Mouse (Mus musculus): ENCODE measurements around the gene Rcl1.

Rcl1 gene

GRCm38 (mm10) chr19:29112662-29113061, 11.5 kb downstream of the Rcl1 start:
- in situ Hi-C loops (cut with MboI, MseI), result no loop called here

DNA sequence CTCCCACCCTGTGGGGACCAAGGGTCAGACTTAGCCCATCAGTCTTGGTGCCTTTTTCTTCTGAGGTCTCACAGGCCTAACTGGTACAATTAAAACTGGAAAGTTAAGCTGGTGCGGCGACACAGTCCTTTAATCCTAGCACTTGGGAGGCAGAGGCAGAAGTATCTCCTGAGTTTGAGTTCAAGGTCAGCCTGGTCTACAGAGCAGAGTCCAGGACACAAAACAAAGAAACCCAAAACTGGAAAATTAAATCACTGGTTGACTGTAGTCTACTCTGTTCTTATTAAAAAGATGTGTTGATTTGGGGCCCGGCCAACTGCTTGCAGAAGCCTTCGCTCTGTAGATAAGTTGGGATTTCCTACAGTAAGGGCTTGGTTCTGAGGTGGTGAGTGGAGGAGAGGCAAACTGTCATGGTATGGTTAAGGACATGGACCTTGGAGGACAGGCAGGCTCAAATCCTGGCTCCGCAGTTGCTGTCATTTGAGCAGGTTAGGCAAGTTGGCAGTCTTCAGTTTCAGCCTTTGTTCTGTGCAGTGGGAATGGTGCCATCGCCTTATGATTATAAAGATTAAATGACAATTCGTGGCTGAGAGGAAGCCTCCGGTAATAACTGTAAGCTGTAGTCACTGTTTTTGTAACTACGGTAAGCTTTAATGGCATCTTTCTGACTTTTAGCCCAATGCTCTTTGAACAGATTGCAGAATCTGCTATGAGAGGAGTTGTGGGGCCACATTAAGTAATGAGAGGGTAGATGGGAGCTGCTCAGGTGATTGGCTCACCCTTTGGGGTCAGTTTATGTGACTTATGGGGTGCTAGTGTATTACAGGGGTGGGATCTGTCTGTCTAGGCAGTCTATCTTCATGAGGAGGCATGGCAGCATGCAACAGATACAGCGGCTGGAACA, 12.8 kb downstream of the Rcl1 start:
- in situ Hi-C loops (cut with MboI, MseI), result no loop called here

DNA sequence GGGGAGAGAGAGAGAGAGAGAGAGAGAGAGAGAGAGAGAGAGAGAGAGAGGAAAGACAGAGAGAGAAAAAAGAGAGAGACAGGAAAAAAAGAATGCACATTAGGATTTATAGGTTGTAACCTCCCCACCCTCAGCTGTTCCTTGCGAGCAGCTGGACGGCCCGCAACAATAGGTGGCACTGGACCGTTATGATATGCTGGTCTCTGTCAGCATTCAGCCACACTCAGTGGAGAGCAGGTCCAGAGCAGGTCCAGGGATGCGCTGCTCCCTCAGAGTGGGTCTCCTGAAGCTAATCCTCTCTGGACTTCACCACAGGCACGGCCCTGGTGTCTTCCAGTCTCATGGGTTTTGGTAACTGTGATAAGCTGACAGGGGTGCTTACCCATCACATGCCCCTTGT, 15.6 kb downstream of the Rcl1 start:
- in situ Hi-C loops (cut with MboI, MseI), result no loop called here

DNA sequence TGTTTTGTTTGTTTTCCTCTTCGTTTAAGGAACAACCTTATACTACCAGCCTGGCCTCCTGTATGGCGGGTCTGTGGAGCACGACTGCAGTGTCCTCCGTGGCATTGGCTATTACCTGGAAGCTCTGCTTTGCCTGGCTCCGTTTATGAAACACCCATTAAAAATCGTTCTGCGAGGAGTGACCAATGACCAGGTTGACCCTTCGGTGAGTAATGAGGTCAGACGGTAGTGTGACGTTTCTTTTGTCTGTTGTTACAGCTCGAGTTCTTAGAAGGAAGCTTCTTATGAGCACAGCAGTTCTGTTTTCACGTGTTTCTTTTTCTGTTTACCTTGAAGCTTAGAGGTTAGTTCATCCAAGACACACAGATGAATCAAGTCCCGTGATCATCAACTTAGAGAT, 17.0 kb downstream of the Rcl1 start:
- in situ Hi-C loops (cut with MboI, MseI), result no loop called here

- in situ Hi-C loops (cut with MboI, MseI), result no loop called here
Observed at GRCm38 (mm10) chr19:29120311-29120710, 19.1 kb downstream of the Rcl1 start.

DNA sequence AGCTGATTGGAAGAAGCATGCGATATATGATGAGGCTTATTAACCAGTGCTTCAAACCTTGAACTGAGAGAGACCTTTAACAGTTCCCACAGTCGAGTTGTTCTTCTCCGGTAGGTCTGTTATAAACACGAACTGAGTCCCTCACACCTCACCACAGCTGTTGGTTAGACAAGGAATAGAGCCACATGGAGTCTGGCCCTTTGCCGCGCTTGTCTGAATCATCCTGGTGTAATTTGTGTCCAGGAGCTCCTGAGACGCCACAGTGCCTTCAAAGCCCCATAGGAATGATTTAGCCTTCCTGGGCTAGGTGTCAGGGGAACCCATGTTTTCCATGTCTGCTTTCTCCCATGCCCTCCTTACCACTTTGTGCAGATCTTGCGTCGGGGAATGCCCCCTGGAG, 20.2 kb downstream of the Rcl1 start:
- in situ Hi-C loops (cut with MboI, MseI), result no loop called here

DNA sequence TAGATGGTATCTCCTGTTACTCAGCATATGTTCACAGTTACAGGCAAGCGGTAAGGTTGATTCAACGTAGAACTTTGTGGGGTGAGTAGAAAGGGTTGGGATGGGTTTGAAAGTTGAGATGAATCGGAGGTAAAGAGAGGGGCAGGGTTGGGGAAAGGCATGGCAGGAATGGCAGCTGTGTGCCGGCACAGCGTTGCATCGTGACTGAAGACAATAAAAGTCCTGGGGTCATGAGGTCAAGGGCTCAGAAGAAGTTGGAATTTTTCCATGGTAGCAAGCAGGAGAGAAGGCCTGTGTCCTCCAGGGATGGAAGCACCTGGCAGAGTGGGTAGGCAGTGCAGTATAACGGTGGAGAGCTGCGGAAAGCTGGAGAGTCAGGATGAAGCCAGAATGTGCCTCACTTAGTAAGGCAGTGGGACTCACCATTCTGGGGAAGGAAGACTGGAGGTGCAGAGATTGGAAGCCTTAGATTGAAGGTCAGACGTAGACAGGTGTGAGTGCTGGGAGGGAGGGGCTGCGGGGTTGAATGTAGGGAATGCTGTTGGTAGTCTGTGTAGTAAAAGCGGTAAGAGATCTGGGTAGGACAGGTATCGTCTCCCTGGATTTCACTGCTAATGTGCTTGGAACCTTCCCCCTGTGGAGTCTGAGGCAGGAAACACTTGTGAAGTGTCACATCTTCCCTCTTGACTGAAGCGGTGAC, 23.9 kb downstream of the Rcl1 start:
- in situ Hi-C loops (cut with MboI, MseI), result no loop called here

DNA sequence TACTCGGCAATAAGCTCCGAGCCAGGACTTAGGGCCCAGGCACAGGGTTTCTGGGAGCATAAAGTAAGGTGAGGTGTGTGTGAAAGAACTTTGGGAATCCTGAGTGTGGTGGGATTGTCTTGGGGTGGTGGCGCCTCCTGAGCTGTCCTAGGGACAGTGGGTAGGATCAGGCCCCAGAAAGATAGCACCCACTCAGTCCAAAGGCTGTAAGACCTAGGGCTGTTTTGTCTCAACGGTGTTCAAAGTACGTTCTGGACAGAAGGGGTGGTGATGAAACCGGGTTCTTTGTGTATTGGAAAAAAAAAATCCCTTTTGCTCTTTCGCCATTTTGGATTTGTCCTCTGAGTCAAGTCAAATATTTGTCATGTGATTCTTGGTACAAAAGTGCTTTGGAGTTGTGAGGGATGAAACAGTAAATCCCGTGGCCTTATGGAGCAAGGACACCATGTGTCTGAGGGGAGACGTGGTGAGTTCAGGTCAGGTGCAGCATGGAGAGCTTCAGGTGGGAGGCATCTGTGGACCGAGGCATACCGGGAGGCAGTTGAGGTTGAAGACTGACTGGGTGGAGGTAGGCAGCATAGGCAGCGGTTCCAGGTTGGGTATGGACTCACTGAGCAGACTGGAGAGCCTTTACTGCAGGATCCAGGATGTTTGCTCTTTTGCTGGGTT, 25.3 kb downstream of the Rcl1 start:
- in situ Hi-C loops (cut with MboI, MseI), result no loop called here

DNA sequence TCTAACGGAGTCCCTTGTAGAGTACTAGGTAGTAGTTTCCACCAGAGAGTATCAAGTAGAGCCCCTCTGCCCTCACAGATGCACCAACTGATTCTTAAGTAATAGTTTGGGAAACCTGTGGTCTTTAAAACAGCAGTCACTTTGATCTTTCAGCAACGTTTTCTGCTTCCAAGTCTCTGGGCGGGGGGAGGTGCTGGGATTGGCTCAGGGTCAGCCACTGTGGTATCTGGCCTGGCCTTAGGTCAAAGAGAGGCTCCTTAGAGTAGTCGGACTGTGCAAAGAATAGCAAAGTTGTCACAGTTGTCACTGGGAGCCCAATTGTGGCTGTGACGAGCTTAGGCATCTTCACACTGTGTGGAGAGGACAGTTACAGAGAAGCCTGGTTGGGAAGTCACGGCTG, 26.2 kb downstream of the Rcl1 start:
- in situ Hi-C loops (cut with MboI, MseI), result no loop called here

- in situ Hi-C loops (cut with MboI, MseI), result no loop called here
Observed at GRCm38 (mm10) chr19:29128217-29128616, 27.0 kb downstream of the Rcl1 start.

DNA sequence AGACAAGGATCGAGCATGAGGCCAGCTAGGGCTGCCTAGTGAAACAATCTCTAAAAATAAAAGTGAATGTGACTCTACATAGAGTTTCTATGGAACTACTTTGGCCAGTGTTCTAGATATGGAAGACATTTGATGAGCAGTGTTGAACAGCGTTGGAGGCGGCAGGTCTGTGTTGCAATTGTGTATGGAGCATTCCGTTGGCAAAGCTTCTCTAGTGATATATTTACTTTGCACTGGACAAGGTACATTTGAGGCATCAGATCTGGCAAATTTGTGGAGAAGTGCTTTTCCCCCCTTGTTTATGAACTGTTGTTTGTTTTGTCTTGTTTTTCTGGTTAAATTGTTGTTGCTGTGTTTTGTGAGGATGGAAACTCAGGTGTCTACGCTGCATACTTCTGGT, 28.4 kb downstream of the Rcl1 start:
- in situ Hi-C loops (cut with MboI, MseI), result no loop called here

- in situ Hi-C loops (cut with MboI, MseI), result no loop called here
Observed at GRCm38 (mm10) chr19:29131171-29131570, 30.0 kb downstream of the Rcl1 start.

DNA sequence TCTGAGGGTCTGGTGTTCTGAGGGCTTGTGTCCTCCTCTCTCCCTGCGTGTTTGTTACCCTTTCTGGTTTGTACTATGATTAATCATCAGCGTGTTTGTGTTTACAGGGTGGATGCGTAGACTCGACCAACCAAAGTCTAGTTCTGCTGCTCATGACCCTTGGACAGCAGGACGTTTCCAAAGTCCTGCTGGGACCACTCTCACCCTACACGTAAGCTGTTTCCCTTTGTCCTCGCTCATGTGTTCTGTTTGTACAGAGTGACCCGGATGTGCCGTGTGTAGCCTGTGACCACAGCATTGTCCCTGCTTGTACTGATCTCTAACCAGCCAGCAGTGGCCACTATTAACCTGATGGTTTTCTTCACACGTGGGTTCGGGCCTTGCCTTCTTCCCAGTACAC, 33.1 kb downstream of the Rcl1 start:
- in situ Hi-C loops (cut with MboI, MseI), result no loop called here

DNA sequence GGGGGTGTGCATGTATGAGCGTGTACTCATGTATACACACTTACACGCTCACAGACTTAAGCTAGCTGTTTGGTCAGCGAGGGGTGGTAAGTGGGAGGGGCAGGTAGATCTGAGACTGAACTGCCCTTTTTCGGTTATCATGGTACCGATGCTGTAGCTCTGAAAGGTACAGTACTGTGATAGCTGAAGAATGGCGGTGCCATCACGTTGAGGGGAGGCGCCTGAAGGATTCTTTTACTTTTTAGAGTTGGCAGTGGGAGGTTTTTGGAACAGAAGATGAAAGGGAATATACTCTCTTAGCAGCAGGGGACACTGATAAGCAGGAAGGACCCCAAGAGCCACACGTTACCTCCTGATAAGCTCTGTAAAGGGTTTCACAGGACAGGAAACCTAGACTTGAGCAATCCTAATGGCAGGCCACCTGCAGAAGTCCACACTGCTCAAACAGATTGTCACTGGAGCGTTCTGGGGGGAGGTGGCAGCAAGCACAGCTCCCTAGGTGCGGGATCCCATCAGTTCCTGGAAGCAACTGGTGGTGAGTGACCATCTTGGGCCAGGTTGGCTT, 34.1 kb downstream of the Rcl1 start:
- in situ Hi-C loops (cut with MboI, MseI), result no loop called here

- in situ Hi-C loops (cut with MboI, MseI), result no loop called here
Observed at GRCm38 (mm10) chr19:29138546-29139270, 37.5 kb downstream of the Rcl1 start.

- in situ Hi-C loops (cut with MboI, MseI), result no loop called here
Observed at GRCm38 (mm10) chr19:29139699-29140456, 38.7 kb downstream of the Rcl1 start.

- in situ Hi-C loops (cut with MboI, MseI), result no loop called here
Observed at GRCm38 (mm10) chr19:29140933-29141332, 39.8 kb downstream of the Rcl1 start.

GRCm38 (mm10) chr19:29142307-29142706, 41.1 kb downstream of the Rcl1 start:
- in situ Hi-C loops (cut with MboI, MseI), result no loop called here

DNA sequence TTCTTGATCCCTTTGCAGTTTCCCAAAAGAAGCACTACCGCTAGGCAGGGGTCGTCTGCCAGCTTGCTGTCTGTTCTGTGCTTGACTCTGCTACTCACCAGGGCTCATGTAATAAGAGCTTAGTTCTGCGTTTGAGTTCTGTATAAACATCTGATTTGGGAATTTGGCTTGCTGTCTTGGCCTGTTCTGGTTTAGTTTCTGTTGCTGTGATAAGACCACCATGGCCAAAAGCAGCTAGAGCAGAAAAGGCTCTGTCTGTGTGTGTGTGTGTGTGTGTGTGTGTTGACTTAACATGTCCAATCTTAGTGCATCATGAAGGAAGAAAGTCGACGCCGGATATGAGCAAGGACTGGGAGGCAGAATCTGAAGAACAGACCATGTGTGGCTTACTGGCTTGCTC, 44.2 kb downstream of the Rcl1 start:
- in situ Hi-C loops (cut with MboI, MseI), result no loop called here

- in situ Hi-C loops (cut with MboI, MseI), result no loop called here
Observed at GRCm38 (mm10) chr19:29146820-29147219, 45.6 kb downstream of the Rcl1 start.

DNA sequence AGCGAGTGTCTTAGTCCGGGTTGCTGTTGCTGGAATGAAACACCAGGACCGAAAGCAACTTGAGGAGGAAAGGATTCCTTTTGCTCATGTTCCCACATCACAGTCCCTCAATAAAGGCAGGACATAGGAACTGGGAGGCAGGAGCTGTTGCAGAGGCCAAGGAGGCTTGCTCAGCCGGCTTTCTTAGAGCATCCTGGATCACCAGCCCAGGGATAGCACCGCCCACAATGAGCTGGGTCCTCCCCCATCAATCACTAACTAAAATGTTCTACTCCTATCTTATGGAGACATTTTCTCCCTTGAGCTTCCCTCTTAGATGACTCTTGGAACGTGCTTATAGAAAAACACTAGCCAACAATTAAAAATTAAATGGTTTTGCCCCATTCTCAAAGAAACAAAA, 48.4 kb downstream of the Rcl1 start:
- in situ Hi-C loops (cut with MboI, MseI), result no loop called here
